16 mouse cellular contexts compared by ENCODE assay signal in genomic region chr1:99679980-99680379, GRCm38 (mm10).
"Had no signal": no experiment of that assay in that cellular context is flagged by ENCODE, and none has a peak within 500 bp of the region (broad histone marks: within the 10 kb centered on the region; RNA-seq: fewer than 3 reads in every experiment).

No protein-coding gene starts in this region.

- H3K4me3 ChIP-seq: layer of hippocampus, adult 2 months; liver, embryonic 13.5 days had no signal

- DNase-seq: kidney, adult 18-20 months; kidney, adult 9 months; kidney, postnatal 14 days; layer of hippocampus, adult 9-11 months; liver, embryonic 13.5 days; lung, adult 2 months; lung, postnatal 14 days; lung, postnatal 4 days; midbrain, embryonic 14.5 days; right cerebral cortex, postnatal 14 days; spleen, adult 18-20 months; thymus, adult 2 months; thymus, postnatal 14 days; thymus, postnatal 4 days had no signal

- H3K4me2 ChIP-seq: liver, embryonic 13.5 days; midbrain, embryonic 11.5 days had no signal

- H3K27me3 ChIP-seq: liver, embryonic 13.5 days had no signal

- H3K27ac ChIP-seq: layer of hippocampus, adult 2 months; liver, embryonic 13.5 days had no signal

- H3K9me3 ChIP-seq: liver, embryonic 13.5 days had no signal

- H3K36me3 ChIP-seq: liver, embryonic 13.5 days had no signal

- H3K4me1 ChIP-seq: liver, embryonic 13.5 days had no signal

- H3K9ac ChIP-seq: liver, embryonic 13.5 days had no signal
